Mouse (Mus musculus) brain, embryonic 14.5 days (tissue): ENCODE results near the gene Sap18.

Experiments
- CTCF ChIP-seq: fragments of 200-500 bp; IDR thresholded peaks from 2 replicates; pipeline ENCODE4 v1.5.1; 2012; ENCODE audit warnings: inconsistent platforms, mild to moderate bottlenecking, moderate library complexity, borderline replicate concordance; ENCODE audit not compliant: insufficient read depth, insufficient read length; ENCODE audit errors: extremely low read depth
- POLR2A ChIP-seq: fragments of 200-500 bp; IDR thresholded peaks from 2 replicates; pipeline ENCODE4 v1.6.1; 2012; ENCODE audit warnings: mild to moderate bottlenecking, inconsistent platforms, borderline replicate concordance; ENCODE audit not compliant: poor library complexity, insufficient read depth, insufficient read length, severe bottlenecking; ENCODE audit errors: extremely low read depth

- TF ChIP-seq CTCF (no peak), POLR2A (no peak)
Observed at GRCm38 (mm10) chr14:57749501-57749900, 48.5 kb upstream of the Sap18 start.
